Mouse (Mus musculus) ZHBTc4 (cell line): Measurements from ENCODE around the gene Tgoln1.

ENCODE experiments used
- DNase-seq: peaks from one replicate; pipeline ENCODE4 v3.0.0-alpha.2; 2011; ENCODE audit warnings: low read depth, low spot score

The Tgoln1 gene

GRCm38 (mm10) chr6:72616643-72617288, at the start of gene Tgoln1:
Gene Tgoln1 (minus strand): TSS chr6:72617000.
- DNase-seq = peak; percentile 98

GRCm38 (mm10) chr6:72664290-72664689, 47.5 kb upstream of the Tgoln1 start:
- DNase-seq = no peak

- no peak for DNase-seq
These were observed 46.2 kb upstream of the Tgoln1 start for GRCm38 (mm10) chr6:72663000-72663399.

GRCm38 (mm10) chr6:72660391-72660720, 43.6 kb upstream of the Tgoln1 start:
- DNase-seq = no peak

GRCm38 (mm10) chr6:72659717-72660390, 43.1 kb upstream of the Tgoln1 start:
- DNase-seq = no peak

GRCm38 (mm10) chr6:72658006-72658405, 41.2 kb upstream of the Tgoln1 start:
- peak; percentile 81 for DNase-seq

GRCm38 (mm10) chr6:72656053-72656442, 39.2 kb upstream of the Tgoln1 start:
- DNase-seq = peak; percentile 74

GRCm38 (mm10) chr6:72655309-72656052, 38.7 kb upstream of the Tgoln1 start:
- DNase-seq = peak; percentile 63

GRCm38 (mm10) chr6:72654355-72654754, 37.6 kb upstream of the Tgoln1 start:
- no peak for DNase-seq

- DNase-seq = no peak
These were observed 36.6 kb upstream of the Tgoln1 start for GRCm38 (mm10) chr6:72653419-72653818.

- DNase-seq = no peak
These were observed 33.6 kb upstream of the Tgoln1 start for GRCm38 (mm10) chr6:72650338-72650851.

- DNase-seq = no peak
These were observed 31.3 kb upstream of the Tgoln1 start for GRCm38 (mm10) chr6:72648002-72648595.

- DNase-seq = peak; percentile 79
These were observed 30.6 kb upstream of the Tgoln1 start for GRCm38 (mm10) chr6:72647383-72647820.

GRCm38 (mm10) chr6:72645364-72645763, 28.6 kb upstream of the Tgoln1 start:
- no peak for DNase-seq

GRCm38 (mm10) chr6:72644576-72644975, 27.8 kb upstream of the Tgoln1 start:
- no peak for DNase-seq

- DNase-seq = peak; percentile 53
These were observed 24.6 kb upstream of the Tgoln1 start for GRCm38 (mm10) chr6:72641218-72641954.

- DNase-seq = no peak
These were observed 20.1 kb upstream of the Tgoln1 start for GRCm38 (mm10) chr6:72636940-72637339.

GRCm38 (mm10) chr6:72635760-72636431, 19.1 kb upstream of the Tgoln1 start:
- peak; percentile 68 for DNase-seq

GRCm38 (mm10) chr6:72634311-72634710, 17.5 kb upstream of the Tgoln1 start:
- DNase-seq = no peak

GRCm38 (mm10) chr6:72631700-72632099, 14.9 kb upstream of the Tgoln1 start:
- DNase-seq = no peak

GRCm38 (mm10) chr6:72630961-72631360, 14.2 kb upstream of the Tgoln1 start:
- DNase-seq = no peak
